Mouse (Mus musculus) heart, adult 2 months (tissue): ENCODE results near the gene Rpl9. TPM values are rescaled to one million over a fixed set of nuclear protein-coding genes. Genes with fewer than 3 reads are reported as not detected.

ENCODE experiments used
- DNase-seq, 2 experiments: peaks; one replicate each; pipeline ENCODE4 v3.0.0; 2021
- H3K27ac ChIP-seq: fragments of 200-600 bp; 2 replicates; pipeline ENCODE4 v1.8.1; 2022
- H3K27me3 ChIP-seq: fragments of 200-500 bp; 2 replicates; pipeline ENCODE4 v1.6.1; 2012; ENCODE audit warnings: mild to moderate bottlenecking, low read length, inconsistent platforms, mixed read lengths; ENCODE audit not compliant: control insufficient read depth, insufficient read depth
- H3K36me3 ChIP-seq: fragments of 200-500 bp; 2 replicates; pipeline ENCODE4 v1.6.1; 2012; ENCODE audit warnings: low read length, inconsistent platforms; ENCODE audit not compliant: control insufficient read depth, insufficient read depth
- H3K4me1 ChIP-seq: fragments of 200-500 bp; 2 replicates; pipeline ENCODE4 v1.6.1; 2011; ENCODE audit warnings: low read length; ENCODE audit not compliant: control insufficient read depth, insufficient read depth
- H3K4me3 ChIP-seq: fragments of 200-600 bp; 2 replicates; pipeline ENCODE4 v1.8.1; 2022
- H3K79me2 ChIP-seq: fragments of 200-500 bp; replicated peaks from 2 replicates; pipeline ENCODE4 v1.6.1; 2012; ENCODE audit warnings: mild to moderate bottlenecking, inconsistent platforms, low read length, moderate library complexity, mixed read lengths; ENCODE audit not compliant: control insufficient read depth, insufficient read depth
- H3K9ac ChIP-seq: fragments of 200-500 bp; 2 replicates; pipeline ENCODE4 v1.6.1; 2012; ENCODE audit warnings: low read depth, mild to moderate bottlenecking, control low read depth, inconsistent platforms, low read length, mixed read lengths
- CTCF ChIP-seq: fragments of 200-600 bp; IDR thresholded peaks from 2 replicates; pipeline ENCODE4 v1.8.1; 2022; ENCODE audit warnings: antibody characterized with exemption, mild to moderate bottlenecking, moderate library complexity
- EP300 ChIP-seq: fragments of 200-500 bp; IDR thresholded peaks from 2 replicates; pipeline ENCODE4 v1.6.1; 2011; ENCODE audit warnings: low read depth, low read length, control low read depth; ENCODE audit not compliant: insufficient read depth
- POLR2A ChIP-seq: fragments of 200-500 bp; IDR thresholded peaks from 2 replicates; pipeline ENCODE4 v1.6.1; 2011; ENCODE audit warnings: mild to moderate bottlenecking, low read depth, low read length, control low read depth; ENCODE audit not compliant: insufficient read depth
- WGBS: fragments of 180-500 bp; shearing (Covaris S2); methylation state at CpG from one replicate; pipeline ENCODE4 v1.1.7; 2018; 5-methylcytosine and 5-hydroxymethylcytosine counted together
- intact Hi-C: fragments of 180-260 bp; cut with DNase I; formaldehyde crosslinking; loops from one replicate; pipeline ENCODE4 v1.15.1; 2025
- polyA plus RNA-seq: library from polyadenylated mRNA; depleted of rRNA; stranded (reverse); fragments of >200 nt; gene quantifications from 2 replicates; pipeline ENCODE4 v1.2.3, GENCODE M21; 2012
- total RNA-seq, 2 experiments: library from RNA; stranded (reverse); gene quantifications; 2 replicates each; pipeline ENCODE4 v1.2.3; 2021

The Rpl9 gene
- total and polyA plus RNA-seq, 3 experiments: 190 to 715 (median 592) TPM

DNA sequence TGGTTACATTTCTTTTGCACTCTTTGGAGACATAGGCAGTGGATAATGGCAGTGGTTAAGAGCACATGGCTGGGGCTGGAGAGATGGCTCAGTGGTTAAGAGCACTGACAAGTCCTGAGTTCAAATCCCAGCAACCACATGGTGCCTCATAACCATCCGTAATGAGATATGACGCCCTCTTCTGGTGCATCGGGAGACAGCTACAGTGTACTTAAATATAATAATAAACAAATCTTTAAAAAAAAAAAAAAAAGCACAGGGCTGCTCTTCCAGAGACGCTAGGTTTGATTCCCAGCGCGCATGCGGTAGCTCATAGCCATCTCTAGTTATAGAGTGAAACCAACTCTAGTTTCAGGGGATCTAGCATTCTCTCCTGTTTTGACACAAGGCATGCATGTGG, 3.2 kb upstream of the Rpl9 start:
- Histone ChIP-seq H3K79me2 (no peaks in the 10 kb centered on the region), H3K27me3 (no peaks in the 10 kb centered on the region), H3K9ac (no peak overlapping the region), H3K4me3 (no peak overlapping the region), H3K27ac (no peak overlapping the region), H3K36me3 (peaks cover 9% of the 10 kb centered on the region), H3K4me1 (peaks cover 4% of the 10 kb centered on the region)
- intact Hi-C loops: loop anchor here (5.0 kb wide), 1 partner anchor 368 kb away; the partner anchor contains the start of gene N4bp2
- TF ChIP-seq CTCF (0 out of 2 replicates have a peak, but pooled peaks have one; percentile 6), POLR2A (no peak)
- DNase-seq: no peak
- WGBS: 92% methylated on average over 7 of the region's 7 CpGs

DNA sequence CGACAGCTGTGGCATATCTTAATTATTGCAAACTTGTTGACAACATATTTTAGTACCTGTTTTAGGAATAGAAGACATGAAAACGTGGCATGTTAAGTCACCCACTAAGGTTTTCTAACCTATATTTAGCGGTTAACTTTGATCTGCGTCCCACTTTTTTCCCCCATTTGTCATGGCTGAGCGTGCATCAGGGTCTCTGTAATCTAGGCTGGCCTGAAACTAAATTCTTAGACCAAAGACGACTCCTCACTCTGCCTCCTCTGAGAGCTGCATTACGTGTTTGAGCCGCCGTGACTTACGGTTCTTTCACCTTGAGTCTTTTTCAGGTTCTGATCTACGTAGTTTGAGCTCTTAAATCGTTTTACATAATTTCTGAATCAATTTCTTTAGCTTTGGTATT, 509 bp upstream of the Rpl9 start:
- Histone ChIP-seq H3K36me3 (peaks cover 17% of the 10 kb centered on the region), H3K9ac (peak overlapping the region; percentile 77), H3K4me1 (peaks cover 4% of the 10 kb centered on the region), H3K27ac (peak overlapping the region; percentile 89), H3K4me3 (peak overlapping the region; percentile 56), H3K79me2 (no peaks in the 10 kb centered on the region), H3K27me3 (no peaks in the 10 kb centered on the region)
- intact Hi-C loops: loop anchor here (1.0 to 5.0 kb wide), 4 partner anchors 45 to 371 kb away; partner anchors contain the start of genes Gm43552, N4bp2 and Rfc1
- TF ChIP-seq CTCF (no peak), POLR2A (no peak), EP300 (no peak)
- WGBS: 3% methylated on average over 12 of the region's 12 CpGs
- DNase-seq: no peak

DNA sequence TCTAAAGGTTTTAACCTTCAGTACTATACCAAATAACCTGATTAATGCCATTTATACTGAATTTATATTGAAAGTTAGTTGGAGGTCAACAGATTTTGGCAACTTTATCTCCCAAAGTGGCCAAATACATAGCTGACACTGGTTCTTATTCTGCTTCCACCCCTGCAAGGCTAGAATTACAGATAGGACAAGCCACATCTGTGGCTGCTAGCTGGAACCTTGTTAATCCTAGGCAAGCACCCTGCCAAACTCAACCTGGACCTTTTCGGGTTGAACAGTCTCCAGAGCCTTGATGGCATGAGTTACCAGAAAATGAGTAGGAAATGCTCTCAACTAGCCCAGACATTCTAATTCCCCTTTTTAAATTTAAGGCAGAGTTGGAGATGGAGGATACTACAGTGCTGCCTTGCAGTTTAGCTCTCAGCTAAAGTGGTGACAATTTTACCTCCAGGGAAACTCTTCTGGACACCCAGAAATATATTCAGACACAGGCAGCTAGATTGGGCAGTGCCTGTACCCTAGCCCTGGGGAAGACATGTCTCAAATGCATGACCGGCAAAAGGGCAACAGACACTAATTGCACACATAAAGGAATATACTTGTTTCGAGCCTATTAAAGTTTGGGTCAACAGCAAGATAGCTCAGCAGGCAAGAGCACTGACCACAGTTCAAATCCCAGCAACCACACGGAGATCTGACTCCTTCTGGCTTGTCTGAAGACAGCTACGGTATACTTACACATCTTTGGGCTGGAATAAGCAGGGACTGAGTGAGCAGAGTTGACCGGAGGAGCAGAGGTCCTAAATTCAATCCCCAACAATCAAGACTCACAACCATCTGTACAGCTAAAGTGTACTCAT, 4.0 kb downstream of the Rpl9 start:
- WGBS: 78% methylated on average over 6 of the region's 6 CpGs
- intact Hi-C loops: no loop called here
- Histone ChIP-seq H3K36me3 (peaks cover 17% of the 10 kb centered on the region), H3K27ac (no peak overlapping the region), H3K4me1 (peaks cover 4% of the 10 kb centered on the region), H3K79me2 (no peaks in the 10 kb centered on the region), H3K27me3 (no peaks in the 10 kb centered on the region), H3K4me3 (no peak overlapping the region), H3K9ac (no peak overlapping the region)
- TF ChIP-seq POLR2A (peak; percentile 21; the same call in 1 of the 2 replicates), CTCF (no peak), EP300 (no peak)
- DNase-seq: no peak

DNA sequence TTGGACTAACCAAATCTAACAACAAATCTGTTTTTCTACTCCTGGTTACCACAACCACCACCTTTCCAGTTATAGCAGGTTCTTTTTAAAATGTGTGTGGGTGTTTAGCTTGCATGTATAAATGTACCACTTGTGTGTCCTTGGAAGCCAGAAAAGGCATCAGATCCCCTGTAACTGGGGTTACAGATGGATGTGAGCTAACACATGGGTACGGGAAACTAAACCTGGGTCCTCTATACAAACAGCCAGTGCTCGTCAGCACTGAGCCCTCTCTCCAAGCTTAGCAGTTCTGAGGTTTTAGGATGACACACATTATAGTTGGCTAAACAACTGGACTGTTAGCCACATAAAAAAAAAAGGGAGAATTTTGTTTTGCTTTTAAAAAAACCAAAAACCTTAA, 5.5 kb downstream of the Rpl9 start:
- intact Hi-C loops: no loop called here
- Histone ChIP-seq H3K36me3 (peaks cover 17% of the 10 kb centered on the region), H3K4me1 (peaks cover 4% of the 10 kb centered on the region), H3K27me3 (no peaks in the 10 kb centered on the region), H3K79me2 (no peaks in the 10 kb centered on the region), H3K27ac (no peak overlapping the region), H3K4me3 (no peak overlapping the region), H3K9ac (no peak overlapping the region)
- 78% methylated on average over 2 of the region's 2 CpGs for WGBS
- TF ChIP-seq CTCF (no peak), EP300 (no peak), POLR2A (no peak)
- no peak for DNase-seq

DNA sequence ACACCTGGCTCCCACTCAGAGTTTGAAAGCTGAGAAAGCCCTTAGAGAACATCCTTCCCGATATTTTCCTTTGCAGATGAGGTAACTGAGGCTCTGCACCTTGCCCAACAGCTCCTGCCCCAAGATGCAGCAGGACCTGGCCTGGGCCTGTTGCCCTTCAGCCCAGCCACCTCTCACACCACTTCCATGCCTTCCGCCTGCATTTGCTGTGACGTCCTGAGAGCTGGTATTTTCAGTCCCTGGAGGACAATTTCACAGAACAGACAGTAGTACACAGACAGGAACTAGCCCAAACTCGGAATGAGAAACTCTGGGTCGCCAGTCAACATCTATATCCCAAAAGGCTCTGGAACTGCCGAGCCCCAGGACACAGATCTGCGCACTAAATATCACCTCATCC, 16.5 kb downstream of the Rpl9 start:
- Histone ChIP-seq H3K36me3 (no peaks in the 10 kb centered on the region), H3K27ac (no peak overlapping the region), H3K4me3 (no peak overlapping the region), H3K4me1 (no peaks in the 10 kb centered on the region), H3K27me3 (no peaks in the 10 kb centered on the region), H3K9ac (no peak overlapping the region), H3K79me2 (no peaks in the 10 kb centered on the region)
- no peak for DNase-seq
- 74% methylated on average over 7 of the region's 7 CpGs for WGBS
- TF ChIP-seq EP300 (no peak), POLR2A (no peak), CTCF (no peak)
- intact Hi-C loops: no loop called here

DNA sequence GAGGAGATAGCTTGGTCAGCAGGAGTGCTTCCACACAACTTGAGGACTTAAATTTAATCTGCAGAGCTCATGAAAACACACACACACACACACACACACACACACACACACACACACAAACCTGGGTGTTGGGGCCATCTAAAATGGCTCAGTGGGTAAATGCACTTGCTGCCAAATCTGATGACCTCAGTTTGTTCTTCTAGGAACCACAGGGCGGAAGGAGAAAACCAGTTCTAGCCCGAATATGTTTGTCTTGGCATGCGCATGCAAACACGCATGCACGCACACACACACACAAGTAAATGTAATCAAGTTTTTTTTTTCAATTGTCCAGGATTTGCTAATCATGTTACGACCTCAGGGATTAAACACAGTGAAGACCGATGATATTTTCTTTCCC, 19.7 kb downstream of the Rpl9 start:
- H3K27ac ChIP-seq: no peak overlapping the region
- no peaks in the 10 kb centered on the region for H3K4me1 ChIP-seq
- no peaks in the 10 kb centered on the region for H3K79me2 ChIP-seq
- WGBS: 85% methylated on average over 7 of the region's 7 CpGs
- no peaks in the 10 kb centered on the region for H3K36me3 ChIP-seq
- H3K4me3 ChIP-seq: no peak overlapping the region
- no peak for TF ChIP-seq POLR2A
- no peak for TF ChIP-seq EP300
- TF ChIP-seq CTCF: no peak
- H3K9ac ChIP-seq: no peak overlapping the region
- DNase-seq: no peak
- no peaks in the 10 kb centered on the region for H3K27me3 ChIP-seq
- intact Hi-C loops: no loop called here
